Mouse (Mus musculus) stomach, embryonic 14.5 days (tissue): Measurements from ENCODE around the gene Pcdh10. TPM values are rescaled to one million over a fixed set of nuclear protein-coding genes. Genes with fewer than 3 reads are reported as not detected.

ENCODE experiments used
- ATAC-seq: fragments of 200-750 bp; cut with Nextera tagmentation; 2 replicates; pipeline ENCODE4 v1.8.0; 2017; ENCODE audit warnings: low read depth, moderate TSS enrichment; ENCODE audit not compliant: insufficient number of reproducible peaks, insufficient read depth, low FRiP score
- H3K27ac ChIP-seq: fragments of 300-500 bp; sonication (generic); 2 replicates; pipeline ENCODE4 v1.5.1; 2014; ENCODE audit warnings: mild to moderate bottlenecking, low read length, moderate library complexity, mixed read lengths
- H3K27me3 ChIP-seq: fragments of 300-500 bp; sonication (generic); 2 replicates; pipeline ENCODE4 v1.6.1; 2014; ENCODE audit warnings: low read length, control low read depth, mixed read lengths; ENCODE audit not compliant: control insufficient read depth, insufficient read depth
- H3K36me3 ChIP-seq: fragments of 300-500 bp; sonication (generic); 2 replicates; pipeline ENCODE4 v1.6.1; 2014; ENCODE audit warnings: mild to moderate bottlenecking, control low read depth, low read length, moderate library complexity, mixed read lengths; ENCODE audit not compliant: control insufficient read depth, insufficient read depth
- H3K4me1 ChIP-seq: fragments of 300-500 bp; sonication (generic); 2 replicates; pipeline ENCODE4 v1.6.1; 2014; ENCODE audit warnings: low read length, control low read depth, mixed read lengths; ENCODE audit not compliant: control insufficient read depth, insufficient read depth
- H3K4me2 ChIP-seq: fragments of 300-500 bp; sonication (generic); replicated peaks from 2 replicates; pipeline ENCODE4 v1.6.1; 2014; ENCODE audit warnings: low read depth, low read length, control low read depth
- H3K4me3 ChIP-seq: fragments of 300-500 bp; sonication (generic); 2 replicates; pipeline ENCODE4 v1.5.1; 2014; ENCODE audit warnings: low read depth, low read length, control low read depth
- H3K9ac ChIP-seq: fragments of 300-500 bp; sonication (generic); replicated peaks from 2 replicates; pipeline ENCODE4 v1.6.1; 2014; ENCODE audit warnings: low read depth, mild to moderate bottlenecking, control low read depth, low read length, moderate library complexity, mixed read lengths
- H3K9me3 ChIP-seq: fragments of 300-500 bp; sonication (generic); 2 replicates; pipeline ENCODE4 v1.6.1; 2016; ENCODE audit warnings: low read depth, low read length, control low read depth; ENCODE audit not compliant: control insufficient read depth
- WGBS: fragments of 180-500 bp; shearing (Covaris S2); extraction: QIAGEN DNeasy Blood & Tissue Kit; methylation state at CpG from one replicate; pipeline ENCODE4 v1.1.7; 2014; 5-methylcytosine and 5-hydroxymethylcytosine counted together
- polyA plus RNA-seq: library from polyadenylated mRNA; unstranded; fragments of >200 nt; fragmentation: Nextera tagmentation; extraction: Ambion mirVana; gene quantifications from 2 replicates; pipeline ENCODE4 v1.2.1, GENCODE M21; 2014

The Pcdh10 gene
- polyA plus RNA-seq, 1 experiment from 2014 or later, result 4.2 TPM

- Histone ChIP-seq H3K4me3 (no peak overlapping the region), H3K4me2 (no peak overlapping the region), H3K9me3 (no peaks in the 10 kb centered on the region), H3K4me1 (no peaks in the 10 kb centered on the region), H3K36me3 (no peaks in the 10 kb centered on the region), H3K27ac (no peak overlapping the region), H3K27me3 (no peaks in the 10 kb centered on the region), H3K9ac (no peak overlapping the region)
- no peak for ATAC-seq
- WGBS, result 89% methylated on average over 2 of the region's 2 CpGs
Observed at GRCm38 (mm10) chr3:45403239-45403638, 25.0 kb downstream of the Pcdh10 start.

DNA sequence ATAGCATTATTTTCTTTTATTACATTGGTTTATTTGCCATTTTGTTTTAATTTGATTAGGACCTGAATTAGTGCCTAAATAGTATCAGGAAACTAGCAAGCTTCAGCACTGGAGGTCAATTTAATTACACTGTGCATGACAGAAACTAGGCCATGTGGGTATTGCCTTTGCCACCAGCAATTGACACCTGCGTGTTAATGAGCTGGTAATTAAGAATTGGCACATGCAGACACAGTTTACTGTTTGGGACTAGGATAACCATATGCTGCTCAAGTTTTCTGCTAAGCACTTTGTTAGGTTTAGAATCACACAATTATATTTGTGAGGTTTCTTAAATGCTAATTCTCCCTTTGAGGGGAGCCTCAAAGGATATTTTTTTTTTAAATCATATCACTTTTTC, 53.5 kb downstream of the Pcdh10 start:
- no peak for ATAC-seq
- no peaks in the 10 kb centered on the region for H3K9me3 ChIP-seq

GRCm38 (mm10) chr3:45432172-45432765, 54.1 kb downstream of the Pcdh10 start:
- 45% methylated on average over 11 of the region's 11 CpGs for WGBS
- Histone ChIP-seq H3K4me3 (no peak overlapping the region), H3K9ac (no peak overlapping the region), H3K9me3 (no peaks in the 10 kb centered on the region), H3K4me1 (no peaks in the 10 kb centered on the region), H3K27ac (no peak overlapping the region), H3K27me3 (no peaks in the 10 kb centered on the region), H3K4me2 (no peak overlapping the region), H3K36me3 (no peaks in the 10 kb centered on the region)
- ATAC-seq, result no peak

More for the DNA sequence above, 53.5 kb downstream of the Pcdh10 start:
- no peak overlapping the region for H3K27ac ChIP-seq
- no peaks in the 10 kb centered on the region for H3K36me3 ChIP-seq
- H3K4me3 ChIP-seq, result no peak overlapping the region
- 70% methylated on average over 1 of the region's 1 CpGs for WGBS
- no peaks in the 10 kb centered on the region for H3K4me1 ChIP-seq
- no peaks in the 10 kb centered on the region for H3K27me3 ChIP-seq
- no peak overlapping the region for H3K4me2 ChIP-seq
- H3K9ac ChIP-seq, result no peak overlapping the region
